Mouse (Mus musculus): ENCODE results near the gene Dgat2. TPM values are rescaled to one million over a fixed set of nuclear protein-coding genes. Genes with fewer than 3 reads are reported as not detected.
A peak's percentile ranks its signal among the peaks of the same experiment; 100 is the strongest.

Gene Dgat2
- polyA plus RNA-seq, 1 experiment: 100 TPM

DNA sequence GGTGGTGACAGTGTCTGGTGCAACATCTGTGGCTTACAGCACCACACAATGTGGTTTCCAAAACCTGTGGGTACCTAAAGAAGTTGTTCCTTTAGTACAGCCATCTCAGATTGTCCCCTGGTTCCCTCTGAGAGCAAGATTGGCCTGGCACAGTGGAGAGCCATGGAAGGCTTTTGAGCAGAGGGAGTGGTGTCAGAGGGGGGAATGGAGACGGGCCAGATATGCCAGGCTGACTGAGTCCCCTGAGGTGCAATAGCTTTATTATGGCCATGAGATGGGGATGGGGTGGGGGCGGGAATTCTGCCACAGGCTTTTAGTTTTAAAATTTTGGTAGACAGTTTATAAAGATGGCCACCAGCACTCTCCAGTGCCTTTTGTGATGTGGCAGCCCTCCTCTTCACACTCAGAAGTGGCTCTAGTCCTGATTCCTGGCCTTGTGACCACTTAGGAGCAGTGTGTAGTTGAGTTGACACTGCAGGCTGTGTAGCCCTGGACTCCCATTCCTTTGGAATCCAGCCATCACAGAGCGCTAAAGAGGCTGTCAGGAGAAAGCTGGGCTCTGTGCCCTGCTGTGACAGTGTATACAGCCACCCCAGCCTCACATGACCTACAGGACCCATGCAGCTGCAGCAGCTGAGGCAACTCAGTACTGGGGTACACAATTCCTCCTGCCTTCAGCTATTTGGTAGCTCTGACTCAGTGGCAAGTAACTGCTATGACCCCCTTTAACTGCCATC is 35.0 kb upstream of the Dgat2 start:
- TF ChIP-seq POLR2A (IDR thresholded peaks at IDR 0.05; ENCODE audit: borderline replicate concordance, extremely low read depth, low read depth, low read length) (no peak), CTCF (IDR thresholded peaks at IDR 0.05; ENCODE audit: insufficient read depth, low read length) (no peak)
- DNase-seq: peak; percentile 31
- no peaks in the 10 kb centered on the region for H3K4me1 ChIP-seq (ENCODE audit: control insufficient read depth, insufficient read depth, low read length)
- H3K4me3 ChIP-seq (replicated peaks; ENCODE audit: extremely low read depth, low read depth, low read length): no peak overlapping the region
- 65% methylated on average over 3 of the region's 3 CpGs for WGBS

DNA sequence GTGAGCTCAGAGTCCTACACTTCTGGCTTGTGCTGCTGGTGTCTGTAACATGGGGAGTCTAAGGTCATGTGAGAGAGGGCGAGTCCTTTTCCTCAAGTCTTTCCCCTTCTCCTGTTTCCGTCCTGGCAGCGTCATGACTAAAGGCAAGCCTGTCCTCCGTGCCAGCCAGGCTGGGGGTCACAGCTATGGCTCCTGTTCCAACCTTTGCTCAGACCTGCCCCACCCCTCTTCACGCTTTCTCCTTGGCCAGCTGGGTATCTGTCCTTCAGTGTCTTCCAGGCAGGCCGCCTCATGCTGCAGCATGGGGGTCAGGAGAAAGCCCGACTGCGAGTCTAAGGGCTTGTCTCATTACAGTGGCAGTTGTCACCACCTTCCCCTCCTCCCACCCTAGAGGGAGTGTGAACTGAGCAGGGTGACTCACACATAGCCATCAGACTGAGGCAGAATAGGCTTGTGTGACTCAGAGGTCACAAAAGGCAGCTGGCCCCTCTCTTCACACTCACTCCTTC is 32.9 kb upstream of the Dgat2 start:
- Histone ChIP-seq H3K4me1 (ENCODE audit: control insufficient read depth, insufficient read depth, low read length) (no peaks in the 10 kb centered on the region), H3K4me3 (replicated peaks; ENCODE audit: extremely low read depth, low read depth, low read length) (no peak overlapping the region)
- DNase-seq: no peak
- TF ChIP-seq CTCF (IDR thresholded peaks at IDR 0.05; ENCODE audit: insufficient read depth, low read length): no peak
- WGBS: 44% methylated on average over 8 of the region's 8 CpGs

DNA sequence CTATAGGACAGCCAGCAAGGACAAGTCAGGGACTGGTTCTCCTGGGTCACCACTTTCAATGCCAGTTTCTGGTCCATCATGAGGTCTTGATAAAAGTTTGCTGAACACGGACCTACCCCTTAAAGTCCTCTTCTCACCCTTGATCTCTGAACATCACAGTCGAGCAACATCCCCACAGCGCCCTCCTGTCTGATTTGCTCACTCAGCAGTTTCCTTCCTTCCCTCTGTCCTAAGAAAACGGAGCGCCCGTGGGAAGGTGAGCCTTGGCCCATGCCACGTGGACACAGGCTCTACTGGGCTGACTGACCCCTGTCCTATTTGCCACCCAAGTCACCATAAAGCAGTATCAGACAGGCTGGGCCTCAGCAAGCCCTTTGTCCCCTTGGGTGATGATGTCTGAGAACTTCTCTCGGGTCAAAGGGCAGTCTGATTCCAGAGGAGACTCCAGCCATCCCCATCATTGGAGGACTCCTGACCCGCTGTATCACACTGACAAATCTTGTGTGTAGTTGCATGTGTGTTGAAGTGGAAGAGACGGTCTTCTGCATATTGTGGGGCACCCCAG is 32.2 kb upstream of the Dgat2 start:
- Histone ChIP-seq H3K4me3 (replicated peaks; ENCODE audit: extremely low read depth, low read depth, low read length) (no peak overlapping the region), H3K4me1 (ENCODE audit: control insufficient read depth, insufficient read depth, low read length) (no peaks in the 10 kb centered on the region)
- TF ChIP-seq POLR2A (IDR thresholded peaks at IDR 0.05; ENCODE audit: borderline replicate concordance, extremely low read depth, low read depth, low read length) (no peak), CTCF (IDR thresholded peaks at IDR 0.05; ENCODE audit: insufficient read depth, low read length) (no peak)
- 86% methylated on average over 10 of the region's 10 CpGs for WGBS
- DNase-seq: no peak

DNA sequence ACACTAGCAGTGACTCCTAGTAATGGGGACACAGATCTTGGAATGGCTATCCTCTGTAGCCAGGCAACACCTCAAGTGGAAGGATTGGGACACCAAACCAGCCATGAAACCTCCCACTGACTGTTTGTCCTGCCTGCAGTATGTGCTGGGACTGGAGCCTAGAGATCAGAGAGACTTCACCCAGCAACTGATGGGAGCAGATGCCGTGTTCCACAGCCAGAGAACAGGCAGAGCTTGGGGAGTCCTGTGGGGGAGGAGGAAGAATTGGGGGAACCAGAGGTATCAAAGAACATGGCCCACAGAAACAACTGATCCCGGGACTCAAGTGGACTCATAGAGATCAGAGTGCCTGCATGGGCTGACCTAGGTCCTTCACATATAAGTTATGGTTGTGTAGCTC is 31.2 kb upstream of the Dgat2 start:
- 79% methylated on average over 2 of the region's 2 CpGs for WGBS
- H3K4me3 ChIP-seq (replicated peaks; ENCODE audit: extremely low read depth, low read depth, low read length): no peak overlapping the region
- no peak for DNase-seq
- TF ChIP-seq CTCF (IDR thresholded peaks at IDR 0.05; ENCODE audit: insufficient read depth, low read length) (no peak), POLR2A (IDR thresholded peaks at IDR 0.05; ENCODE audit: borderline replicate concordance, extremely low read depth, low read depth, low read length) (no peak)
- no peaks in the 10 kb centered on the region for H3K4me1 ChIP-seq (ENCODE audit: control insufficient read depth, insufficient read depth, low read length)

DNA sequence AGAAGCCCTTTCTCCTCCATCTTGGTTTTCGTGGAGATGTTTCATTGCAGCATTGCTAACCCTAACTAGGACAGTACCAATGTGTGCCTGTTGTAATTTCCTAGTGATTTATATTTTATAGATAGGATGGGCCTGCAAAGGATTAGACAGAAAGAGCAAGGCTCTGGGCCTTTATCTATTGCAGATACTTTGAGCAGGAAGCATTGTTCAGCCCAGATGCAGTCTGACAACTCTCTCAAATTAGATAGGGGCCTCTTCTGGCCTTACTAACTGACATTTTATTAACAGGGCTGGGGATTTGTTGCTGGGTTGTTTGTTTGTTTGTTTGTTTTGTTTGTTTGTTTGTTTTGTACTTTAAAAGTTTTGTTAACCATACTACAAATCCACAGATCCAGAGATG is 30.5 kb upstream of the Dgat2 start:
- TF ChIP-seq POLR2A (IDR thresholded peaks at IDR 0.05; ENCODE audit: borderline replicate concordance, extremely low read depth, low read depth, low read length): no peak
- DNase-seq: no peak
- WGBS: 94% methylated on average over 1 of the region's 1 CpGs
- Histone ChIP-seq H3K4me1 (ENCODE audit: control insufficient read depth, insufficient read depth, low read length) (no peaks in the 10 kb centered on the region), H3K4me3 (replicated peaks; ENCODE audit: extremely low read depth, low read depth, low read length) (no peak overlapping the region)

DNA sequence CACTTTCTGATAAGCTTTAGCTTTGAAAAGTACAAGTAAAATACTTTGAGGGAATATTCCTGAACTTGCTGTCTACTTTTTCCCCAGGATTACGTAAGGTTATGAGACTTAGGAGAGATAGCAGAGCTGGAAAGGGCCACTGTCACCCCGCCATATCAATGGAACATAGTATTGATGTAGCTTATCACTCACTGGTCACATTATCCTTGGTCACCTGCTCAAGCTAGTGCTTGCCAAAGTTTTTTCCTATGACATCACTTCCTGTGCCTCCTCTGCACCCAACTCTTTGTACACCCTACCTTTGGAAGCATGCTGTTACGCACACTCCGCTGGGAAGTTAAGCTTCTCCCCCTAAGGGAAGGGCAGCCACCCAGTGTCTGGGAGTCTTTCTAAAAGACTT is 26.2 kb upstream of the Dgat2 start:
- Histone ChIP-seq H3K4me1 (ENCODE audit: control insufficient read depth, insufficient read depth, low read length) (no peaks in the 10 kb centered on the region), H3K4me3 (replicated peaks; ENCODE audit: extremely low read depth, low read depth, low read length) (no peak overlapping the region)
- no peak for DNase-seq
- TF ChIP-seq CTCF (IDR thresholded peaks at IDR 0.05; ENCODE audit: insufficient read depth, low read length): no peak
- no peak for TF ChIP-seq POLR2A (IDR thresholded peaks at IDR 0.05; ENCODE audit: borderline replicate concordance, extremely low read depth, low read depth, low read length)
- WGBS: 90% methylated on average over 4 of the region's 4 CpGs

DNA sequence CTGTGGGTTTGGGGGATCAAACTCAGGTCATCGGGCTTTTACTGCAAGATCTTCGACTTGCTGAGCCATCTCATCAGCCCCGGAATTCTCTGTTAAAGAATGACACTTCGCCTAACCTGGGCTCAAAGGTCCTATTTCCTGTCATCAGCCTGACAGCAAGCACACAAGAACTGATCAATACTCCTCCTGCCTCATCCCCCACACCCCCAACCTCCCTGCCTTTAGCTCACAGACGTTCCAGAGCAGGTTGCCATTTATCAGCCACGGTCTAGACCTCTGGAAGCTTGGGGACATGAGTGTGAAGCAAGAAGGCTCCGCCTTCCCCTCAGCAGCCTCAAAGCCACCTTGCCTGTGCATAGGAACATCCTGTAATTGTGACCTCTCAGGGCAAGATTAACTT is 23.8 kb upstream of the Dgat2 start:
- 66% methylated on average over 7 of the region's 7 CpGs for WGBS
- Histone ChIP-seq H3K4me1 (ENCODE audit: control insufficient read depth, insufficient read depth, low read length) (no peaks in the 10 kb centered on the region), H3K4me3 (replicated peaks; ENCODE audit: extremely low read depth, low read depth, low read length) (no peak overlapping the region)
- DNase-seq: no peak
- no peak for TF ChIP-seq POLR2A (IDR thresholded peaks at IDR 0.05; ENCODE audit: borderline replicate concordance, extremely low read depth, low read depth, low read length)
- TF ChIP-seq CTCF (IDR thresholded peaks at IDR 0.05; ENCODE audit: insufficient read depth, low read length): no peak

DNA sequence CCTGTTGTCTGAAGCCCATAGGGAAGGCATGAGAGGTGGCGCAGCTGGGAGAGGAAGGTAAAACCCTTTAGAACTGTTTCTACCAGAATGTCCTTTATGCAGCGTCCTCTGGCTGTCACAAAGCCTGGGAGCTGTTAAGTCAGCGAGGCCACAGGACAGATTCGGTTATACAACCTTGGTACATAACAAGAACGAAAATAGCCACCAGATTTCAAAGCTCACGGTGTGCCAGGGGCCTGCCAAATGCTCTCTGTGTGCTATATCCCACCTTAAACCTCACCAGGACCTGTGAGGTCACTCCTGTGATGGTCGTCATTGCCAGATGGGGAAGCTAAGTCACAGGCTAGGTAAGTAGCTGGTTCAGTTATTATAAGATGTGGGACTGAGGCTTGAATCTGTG is 19.6 kb upstream of the Dgat2 start:
- Histone ChIP-seq H3K4me1 (ENCODE audit: control insufficient read depth, insufficient read depth, low read length) (no peaks in the 10 kb centered on the region), H3K4me3 (replicated peaks; ENCODE audit: extremely low read depth, low read depth, low read length) (no peak overlapping the region)
- 84% methylated on average over 7 of the region's 7 CpGs for WGBS
- no peak for TF ChIP-seq CTCF (IDR thresholded peaks at IDR 0.05; ENCODE audit: insufficient read depth, low read length)
- no peak for TF ChIP-seq POLR2A (IDR thresholded peaks at IDR 0.05; ENCODE audit: borderline replicate concordance, extremely low read depth, low read depth, low read length)
- no peak for DNase-seq

DNA sequence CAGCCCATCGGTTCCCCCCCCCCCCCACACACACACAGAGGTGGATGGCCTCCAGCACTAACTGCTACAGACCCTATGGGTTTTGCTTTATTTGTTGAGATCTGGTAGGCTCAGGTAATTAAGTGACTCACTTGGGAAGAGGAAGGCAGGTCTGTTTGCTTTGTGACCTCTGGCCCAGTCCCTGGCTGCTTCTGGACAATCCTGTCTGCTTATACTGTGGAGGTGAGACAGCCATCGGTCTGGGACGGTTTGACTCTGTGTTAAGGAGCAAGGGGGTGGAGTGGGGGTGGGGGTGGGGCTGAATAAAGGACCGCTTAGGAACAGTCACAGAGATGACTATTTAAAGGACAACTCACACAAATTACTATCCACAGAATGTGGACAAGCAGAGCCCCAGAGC is 17.8 kb upstream of the Dgat2 start:
- no peak for TF ChIP-seq POLR2A (IDR thresholded peaks at IDR 0.05; ENCODE audit: borderline replicate concordance, extremely low read depth, low read depth, low read length)
- TF ChIP-seq CTCF (IDR thresholded peaks at IDR 0.05; ENCODE audit: insufficient read depth, low read length): no peak
- DNase-seq: no peak
- H3K4me1 ChIP-seq (ENCODE audit: control insufficient read depth, insufficient read depth, low read length): no peaks in the 10 kb centered on the region
- 53% methylated on average over 4 of the region's 4 CpGs for WGBS
- no peak overlapping the region for H3K4me3 ChIP-seq (replicated peaks; ENCODE audit: extremely low read depth, low read depth, low read length)

DNA sequence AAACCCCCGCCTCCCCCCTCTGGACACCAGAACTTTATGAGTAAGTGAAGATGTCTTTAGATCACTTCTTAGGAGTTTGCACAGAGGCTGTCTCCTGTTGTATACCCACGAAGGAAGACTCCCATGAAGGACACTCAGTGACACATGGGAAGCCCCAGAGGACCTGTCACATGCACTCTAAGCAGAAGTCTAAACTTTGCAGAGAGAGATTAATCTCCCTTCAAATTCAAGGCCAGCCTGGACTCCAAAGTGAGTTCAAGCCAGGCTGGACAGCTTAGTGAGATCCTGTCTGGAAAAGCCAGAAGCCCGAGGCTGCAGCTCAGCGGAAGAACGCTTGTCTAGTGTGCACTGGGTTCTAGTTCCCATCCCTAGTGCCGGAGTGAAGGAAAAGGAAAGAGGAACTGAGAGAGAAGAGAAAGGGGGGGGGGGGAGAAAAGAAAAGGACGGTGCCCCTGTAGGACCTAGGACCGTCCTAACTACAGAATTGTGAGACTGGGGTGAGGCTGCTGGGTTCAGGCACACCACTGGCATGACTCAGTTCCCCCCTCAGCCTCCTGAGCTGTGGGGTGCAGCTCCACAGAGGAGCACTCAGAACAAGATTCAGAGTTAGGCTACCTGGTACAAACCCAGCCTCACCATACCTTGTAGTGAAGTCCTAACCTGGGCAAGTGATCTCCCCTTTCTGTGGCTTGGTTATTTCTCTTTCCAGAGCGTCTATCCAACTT is 17.1 kb upstream of the Dgat2 start:
- no peak for TF ChIP-seq POLR2A (IDR thresholded peaks at IDR 0.05; ENCODE audit: borderline replicate concordance, extremely low read depth, low read depth, low read length)
- TF ChIP-seq CTCF (IDR thresholded peaks at IDR 0.05; ENCODE audit: insufficient read depth, low read length): no peak
- DNase-seq: no peak
- WGBS: 71% methylated on average over 9 of the region's 9 CpGs
- Histone ChIP-seq H3K4me3 (replicated peaks; ENCODE audit: extremely low read depth, low read depth, low read length) (no peak overlapping the region), H3K4me1 (ENCODE audit: control insufficient read depth, insufficient read depth, low read length) (no peaks in the 10 kb centered on the region)

Data from lung, adult 2 months (tissue).